Mouse (Mus musculus): ENCODE measurements around the gene Akr1b8.

- no peak for TF ChIP-seq ZC3H11A (IDR thresholded peaks at IDR 0.05; ENCODE audit: borderline replicate concordance, low read depth, low read length)
- no peak for TF ChIP-seq CHD2 (IDR thresholded peaks at IDR 0.05; ENCODE audit: low read depth, low read length)
- no peak for TF ChIP-seq MAFK (IDR thresholded peaks at IDR 0.05; ENCODE audit: insufficient read depth, low read depth, low read length)
Measured at GRCm38 (mm10) chr6:34322121-34322520, 31.8 kb upstream of the Akr1b8 start.

Measured in ES-E14 (cell line).